Mouse (Mus musculus): ENCODE measurements at regions not wholly inside any gene's neighbourhood (a gene's known extent, or its start where the extent isn't known, plus 50 kb on each side); places are given as distances from the start of the nearest gene placed in this dataset.

GRCm38 (mm10) chr15:96757446-96758198, 58.1 kb upstream of the Slc38a2 start:
- Histone ChIP-seq H3K27me3 (ENCODE audit: insufficient read depth, low read length) (no peaks in the 10 kb centered on the region), H3K4me1 (ENCODE audit: insufficient read depth) (no peaks in the 10 kb centered on the region), H3K36me3 (ENCODE audit: insufficient read depth) (no peaks in the 10 kb centered on the region), H3K27ac (ENCODE audit: low read depth) (no peak overlapping the region), H3K9me3 (ENCODE audit: low read depth, low read length) (no peaks in the 10 kb centered on the region), H3K4me3 (ENCODE audit: low read depth, low read length) (no peak overlapping the region), H3K9ac (no peak overlapping the region), H3K4me2 (no peak overlapping the region)
- 78% methylated on average over 9 of the region's 9 CpGs for WGBS
- no peak for DNase-seq
- ATAC-seq (ENCODE audit: insufficient read depth) = no peak
- TF ChIP-seq CTCF (IDR thresholded peaks at IDR 0.05; ENCODE audit: low read depth) = no peak

DNA sequence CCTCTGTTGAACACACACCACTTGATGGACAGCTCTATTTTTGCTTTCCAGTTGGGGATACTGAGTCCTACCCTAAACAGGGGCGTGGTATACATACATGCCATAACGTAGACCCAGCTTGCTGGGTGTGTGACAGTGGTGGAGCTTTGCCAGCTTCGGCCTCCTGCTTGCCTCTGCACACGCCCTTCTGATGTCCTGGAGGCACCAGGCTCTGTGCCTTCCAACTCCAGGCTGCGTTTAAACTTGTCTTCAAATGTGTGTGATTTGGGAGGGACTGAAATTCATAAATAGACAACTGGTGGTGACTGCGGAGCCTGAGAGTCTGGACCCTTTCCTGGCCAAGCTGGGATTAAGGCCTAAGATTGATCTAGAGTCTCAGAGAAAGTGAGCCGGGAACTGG, 56.9 kb upstream of the Slc38a2 start:
- no peak overlapping the region for H3K9ac ChIP-seq
- DNase-seq (no peak), ATAC-seq (ENCODE audit: insufficient read depth) (no peak)
- no peak overlapping the region for H3K27ac ChIP-seq (ENCODE audit: low read depth)
- H3K9me3 ChIP-seq (ENCODE audit: low read depth, low read length) = no peaks in the 10 kb centered on the region
- H3K36me3 ChIP-seq (ENCODE audit: insufficient read depth) = no peaks in the 10 kb centered on the region
- H3K4me2 ChIP-seq = no peak overlapping the region
- WGBS = 49% methylated on average over 7 of the region's 7 CpGs
- H3K4me3 ChIP-seq (ENCODE audit: low read depth, low read length) = no peak overlapping the region
- H3K27me3 ChIP-seq (ENCODE audit: insufficient read depth, low read length) = no peaks in the 10 kb centered on the region
- no peak for TF ChIP-seq CTCF (IDR thresholded peaks at IDR 0.05; ENCODE audit: low read depth)
- H3K4me1 ChIP-seq (ENCODE audit: insufficient read depth) = no peaks in the 10 kb centered on the region

- H3K9ac ChIP-seq = no peak overlapping the region
Observed at GRCm38 (mm10) chr15:96755951-96756350, 56.4 kb upstream of the Slc38a2 start.

GRCm38 (mm10) chr15:96755322-96755942, 55.9 kb upstream of the Slc38a2 start:
- Histone ChIP-seq H3K9me3 (ENCODE audit: low read depth, low read length) (no peaks in the 10 kb centered on the region), H3K36me3 (ENCODE audit: insufficient read depth) (no peaks in the 10 kb centered on the region), H3K4me3 (ENCODE audit: low read depth, low read length) (no peak overlapping the region), H3K27me3 (ENCODE audit: insufficient read depth, low read length) (no peaks in the 10 kb centered on the region), H3K27ac (ENCODE audit: low read depth) (no peak overlapping the region), H3K4me2 (no peak overlapping the region), H3K9ac (no peak overlapping the region), H3K4me1 (ENCODE audit: insufficient read depth) (no peaks in the 10 kb centered on the region)
- WGBS = 88% methylated on average over 13 of the region's 13 CpGs
- DNase-seq = no peak
- ATAC-seq (ENCODE audit: insufficient read depth) = no peak
- TF ChIP-seq CTCF (IDR thresholded peaks at IDR 0.05; ENCODE audit: low read depth) = no peak

More at GRCm38 (mm10) chr15:96755951-96756350, 56.4 kb upstream of the Slc38a2 start:
- ATAC-seq (ENCODE audit: insufficient read depth) (no peak), DNase-seq (no peak)
- no peak for TF ChIP-seq CTCF (IDR thresholded peaks at IDR 0.05; ENCODE audit: low read depth)
- no peak overlapping the region for H3K27ac ChIP-seq (ENCODE audit: low read depth)
- H3K9me3 ChIP-seq (ENCODE audit: low read depth, low read length) = no peaks in the 10 kb centered on the region
- H3K4me3 ChIP-seq (ENCODE audit: low read depth, low read length) = no peak overlapping the region
- no peak overlapping the region for H3K4me2 ChIP-seq
- WGBS = 76% methylated on average over 6 of the region's 6 CpGs
- no peaks in the 10 kb centered on the region for H3K4me1 ChIP-seq (ENCODE audit: insufficient read depth)
- H3K36me3 ChIP-seq (ENCODE audit: insufficient read depth) = no peaks in the 10 kb centered on the region
- no peaks in the 10 kb centered on the region for H3K27me3 ChIP-seq (ENCODE audit: insufficient read depth, low read length)

- Histone ChIP-seq H3K27me3 (ENCODE audit: insufficient read depth, low read length) (no peaks in the 10 kb centered on the region), H3K4me1 (ENCODE audit: insufficient read depth) (no peaks in the 10 kb centered on the region), H3K4me2 (no peak overlapping the region), H3K9me3 (ENCODE audit: low read depth, low read length) (no peaks in the 10 kb centered on the region), H3K36me3 (ENCODE audit: insufficient read depth) (no peaks in the 10 kb centered on the region), H3K4me3 (ENCODE audit: low read depth, low read length) (no peak overlapping the region), H3K9ac (no peak overlapping the region), H3K27ac (ENCODE audit: low read depth) (no peak overlapping the region)
- WGBS = 97% methylated on average over 5 of the region's 5 CpGs
- no peak for ATAC-seq (ENCODE audit: insufficient read depth)
- no peak for DNase-seq
- no peak for TF ChIP-seq CTCF (IDR thresholded peaks at IDR 0.05; ENCODE audit: low read depth)
Observed at GRCm38 (mm10) chr15:96754079-96754478, 54.5 kb upstream of the Slc38a2 start.

DNA sequence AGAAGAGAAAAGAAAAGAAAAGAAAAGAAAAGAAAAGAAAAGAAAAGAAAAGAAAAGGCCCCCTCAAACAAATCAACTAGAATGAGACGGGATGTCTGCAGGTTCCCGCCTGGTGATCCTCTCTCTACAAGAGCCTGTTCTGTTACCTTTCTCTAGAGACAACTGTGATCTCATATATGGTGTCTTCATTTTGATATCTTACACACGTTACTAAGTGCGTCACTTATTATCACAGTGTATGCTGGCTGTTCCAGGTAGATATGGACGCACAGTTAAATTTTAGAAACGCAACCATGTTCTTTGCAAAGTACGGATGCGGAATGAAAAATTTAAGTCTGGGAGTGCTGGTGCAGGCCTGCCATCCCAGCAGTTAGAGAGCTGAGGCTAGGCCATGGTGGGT, 53.2 kb upstream of the Slc38a2 start:
- Histone ChIP-seq H3K4me3 (ENCODE audit: low read depth, low read length) (no peak overlapping the region), H3K4me1 (ENCODE audit: insufficient read depth) (no peaks in the 10 kb centered on the region), H3K4me2 (no peak overlapping the region), H3K36me3 (ENCODE audit: insufficient read depth) (no peaks in the 10 kb centered on the region), H3K9ac (no peak overlapping the region), H3K27me3 (ENCODE audit: insufficient read depth, low read length) (no peaks in the 10 kb centered on the region), H3K9me3 (ENCODE audit: low read depth, low read length) (no peaks in the 10 kb centered on the region), H3K27ac (ENCODE audit: low read depth) (no peak overlapping the region)
- no peak for TF ChIP-seq CTCF (IDR thresholded peaks at IDR 0.05; ENCODE audit: low read depth)
- DNase-seq (no peak), ATAC-seq (ENCODE audit: insufficient read depth) (no peak)
- WGBS = 89% methylated on average over 8 of the region's 8 CpGs

GRCm38 (mm10) chr15:96752062-96752358, 52.5 kb upstream of the Slc38a2 start:
- DNase-seq = no peak
- H3K4me3 ChIP-seq (ENCODE audit: low read depth, low read length) = no peak overlapping the region
- H3K4me2 ChIP-seq = no peak overlapping the region
- no peaks in the 10 kb centered on the region for H3K36me3 ChIP-seq (ENCODE audit: insufficient read depth)
- H3K27me3 ChIP-seq (ENCODE audit: insufficient read depth, low read length) = no peaks in the 10 kb centered on the region
- no peak overlapping the region for H3K9ac ChIP-seq
- H3K4me1 ChIP-seq (ENCODE audit: insufficient read depth) = no peaks in the 10 kb centered on the region
- ATAC-seq (ENCODE audit: insufficient read depth) = no peak
- WGBS = 91% methylated on average over 3 of the region's 3 CpGs
- H3K27ac ChIP-seq (ENCODE audit: low read depth) = no peak overlapping the region
- no peak for TF ChIP-seq CTCF (IDR thresholded peaks at IDR 0.05; ENCODE audit: low read depth)
- no peaks in the 10 kb centered on the region for H3K9me3 ChIP-seq (ENCODE audit: low read depth, low read length)
